Comparison of ENCODE assay signal across 8 mouse cellular contexts in genomic region chr11:80428381-80429008, GRCm38 (mm10). TPM values are rescaled to one million over a fixed set of nuclear protein-coding genes. Genes with fewer than 3 reads are reported as not detected.
DNase-seq lines count a peak whose midpoint lies in the region; ATAC-seq lines count a peak whose summit lies in the region.

Gene Psmd11 (plus strand): TSS chr11:80428615.

- H3K4me3 ChIP-seq in hindbrain, embryonic 12.5 days = peak within 1 kb of the TSS; percentile 100

- H3K36me3 ChIP-seq in hindbrain, embryonic 12.5 days = peaks cover 18% of the 10 kb centered on the region

- DNase-seq in NIH3T3 (ENCODE audit: low read depth) = peak; percentile 97
- DNase-seq in cerebellum, postnatal 10 days = peak; percentile 98 to 99
- peak; percentile 95 to 96 for DNase-seq in frontal cortex, postnatal 10 days (ENCODE audit: low spot score in 2 of 2)
- DNase-seq in layer of hippocampus, postnatal 14 days (ENCODE audit: low spot score in 2 of 2) = peak; percentile 91 to 97
- DNase-seq in lung, postnatal 14 days = peak; percentile 95
- peak; percentile 89 for DNase-seq in retina, adult 2 months (ENCODE audit: low read depth, low spot score)
- peak; percentile 94 to 96 for DNase-seq in thymus, postnatal 36 days

- peak within 1 kb of the TSS; percentile 81 for H3K4me2 ChIP-seq in hindbrain, embryonic 12.5 days (replicated peaks)

- no peaks in the 10 kb centered on the region for H3K9me3 ChIP-seq in hindbrain, embryonic 12.5 days (replicated peaks)

- H3K27me3 ChIP-seq in hindbrain, embryonic 12.5 days = no peaks in the 10 kb centered on the region

- H3K9ac ChIP-seq in hindbrain, embryonic 12.5 days = peak within 1 kb of the TSS; percentile 98

- peak within 1 kb of the TSS; percentile 94 for H3K27ac ChIP-seq in hindbrain, embryonic 12.5 days

- WGBS in hindbrain, embryonic 12.5 days = 0% methylated on average over 54 of the region's 58 CpGs

- peak; percentile 99 for ATAC-seq in hindbrain, embryonic 12.5 days (ENCODE audit: low FRiP score)

- peaks cover 9% of the 10 kb centered on the region for H3K4me1 ChIP-seq in hindbrain, embryonic 12.5 days

RNA-seq across cellular contexts. Expression of gene Psmd11, which starts in this region (rescaled TPM):
- polyA plus RNA-seq in hindbrain, embryonic 12.5 days (2016; fragmentation: Nextera tagmentation; extraction: Ambion mirVana) = 316 and 330 TPM in 2 replicates
- 100 to 1,000 TPM; 102 to 109 TPM for total RNA-seq in layer of hippocampus, postnatal 14 days (2021)

Comparison
In these comparisons a context has a peak if more than half of its experiments do, and no peak if none do; other contexts are left out.
1. Peak in every context shown above with its lines: DNase-seq, ATAC-seq, H3K4me3 ChIP-seq and H3K27ac ChIP-seq.